Mouse (Mus musculus): ENCODE measurements at regions not wholly inside any gene's neighbourhood (a gene's known extent, or its start where the extent isn't known, plus 50 kb on each side); places are given as distances from the start of the nearest gene placed in this dataset.
A peak's percentile ranks its signal among the peaks of the same experiment; 100 is the strongest.

DNA sequence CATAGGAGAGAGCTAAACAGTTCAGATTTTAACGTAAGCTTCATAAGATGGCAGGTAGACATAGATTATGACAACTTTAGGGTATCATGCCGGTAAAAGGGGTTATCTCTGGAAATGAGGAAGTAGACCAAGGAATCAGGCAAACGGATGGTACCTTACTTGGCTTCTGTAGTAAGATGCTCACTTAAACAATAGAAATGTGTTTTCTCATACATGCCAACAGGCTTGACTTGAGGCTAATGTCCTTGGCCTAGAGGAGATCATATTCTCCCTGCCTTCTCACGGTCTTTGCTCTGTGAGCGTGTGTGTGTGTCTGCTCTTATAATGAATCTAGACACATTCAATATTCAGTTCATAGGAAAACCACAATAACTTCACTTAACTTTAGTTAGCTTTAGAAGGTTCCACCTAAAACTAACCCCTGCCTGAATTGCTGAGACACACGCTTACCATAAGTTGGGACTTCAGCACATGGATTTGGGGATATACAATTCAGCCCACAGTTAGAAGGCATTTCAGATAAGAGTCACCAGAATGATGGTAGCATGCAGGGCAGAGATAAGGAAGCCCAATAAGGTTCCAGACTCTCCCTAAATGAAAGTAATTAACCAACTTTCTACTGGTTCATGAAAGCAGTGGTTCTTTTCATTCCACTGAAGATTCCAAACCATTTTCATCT, 63.8 kb upstream of the Tank start:
- TF ChIP-seq CTCF (IDR thresholded peaks at IDR 0.05; ENCODE audit: low read depth) (no peak), EP300 (IDR thresholded peaks at IDR 0.05; ENCODE audit: low read depth) (peak; percentile 71)
